Mouse (Mus musculus): ENCODE data around the gene Acox1. TPM values are rescaled to one million over a fixed set of nuclear protein-coding genes. Genes with fewer than 3 reads are reported as not detected.

The Acox1 gene
- polyA plus RNA-seq, 1 experiment from 2014 or later = 61.7 TPM

DNA sequence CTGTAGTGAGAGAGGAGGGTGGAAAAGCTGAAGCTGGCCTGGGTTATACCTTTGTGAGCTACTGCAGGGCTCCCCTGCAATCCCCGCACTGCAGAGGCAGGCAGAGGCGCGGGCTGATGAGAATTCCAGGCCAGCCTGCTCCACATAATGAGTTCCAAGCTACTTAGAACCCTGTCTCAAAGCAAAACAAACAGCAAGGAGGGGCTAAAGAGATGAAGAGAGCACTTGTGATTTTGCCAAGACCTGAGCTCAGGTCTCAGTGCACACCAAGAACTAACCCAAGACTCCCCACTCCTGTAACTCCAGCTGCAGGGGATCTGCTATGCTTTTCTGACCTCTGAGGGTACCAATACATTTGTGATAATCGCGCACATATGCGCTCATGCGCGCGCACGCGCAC, 12.5 kb downstream of the Acox1 start:
- no peak overlapping the region for H3K4me3 ChIP-seq (replicated peaks)
- no peak for ATAC-seq (ENCODE audit: low FRiP score)
- peaks cover 68% of the 10 kb centered on the region for H3K36me3 ChIP-seq
- peak overlapping the region; percentile 48; the same call in 1 of the 2 replicates for H3K27ac ChIP-seq (replicated peaks)
- no peak overlapping the region for H3K4me2 ChIP-seq
- H3K9ac ChIP-seq (replicated peaks) = no peak overlapping the region; the same call in 1 of the 2 replicates
- no peaks in the 10 kb centered on the region for H3K9me3 ChIP-seq (replicated peaks)
- H3K27me3 ChIP-seq (replicated peaks) = no peaks in the 10 kb centered on the region
- H3K4me1 ChIP-seq = peaks cover 16% of the 10 kb centered on the region
- WGBS = 90% methylated on average over 11 of the region's 11 CpGs

DNA sequence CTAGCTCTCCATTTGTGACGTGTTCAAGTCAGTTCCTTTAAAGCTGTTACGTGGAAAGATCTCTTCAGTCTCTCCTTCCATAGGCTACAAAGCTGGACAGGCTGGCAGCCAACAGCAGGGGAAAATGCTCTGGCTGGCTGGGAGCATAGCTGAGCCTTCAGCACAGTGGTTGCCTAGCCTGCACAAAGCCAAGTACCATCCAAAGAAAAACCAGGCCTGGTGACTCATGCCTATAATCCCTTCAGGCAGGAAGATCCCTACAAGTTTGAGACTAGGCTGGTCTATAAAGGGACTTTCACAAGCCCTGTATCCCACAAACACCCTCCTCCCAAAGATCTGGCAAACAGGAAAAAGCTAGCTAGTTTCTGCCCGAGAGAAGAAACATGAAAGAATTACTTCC, 13.0 kb downstream of the Acox1 start:
- H3K27me3 ChIP-seq (replicated peaks) = no peaks in the 10 kb centered on the region
- H3K4me2 ChIP-seq = no peak overlapping the region
- peaks cover 65% of the 10 kb centered on the region for H3K36me3 ChIP-seq
- no peak for ATAC-seq (ENCODE audit: low FRiP score)
- H3K4me3 ChIP-seq (replicated peaks) = no peak overlapping the region
- peak overlapping the region; percentile 48; the same call in 1 of the 2 replicates for H3K27ac ChIP-seq (replicated peaks)
- H3K9ac ChIP-seq (replicated peaks) = no peak overlapping the region
- no peaks in the 10 kb centered on the region for H3K9me3 ChIP-seq (replicated peaks)
- 80% methylated on average over 3 of the region's 3 CpGs for WGBS
- H3K4me1 ChIP-seq = peaks cover 16% of the 10 kb centered on the region

DNA sequence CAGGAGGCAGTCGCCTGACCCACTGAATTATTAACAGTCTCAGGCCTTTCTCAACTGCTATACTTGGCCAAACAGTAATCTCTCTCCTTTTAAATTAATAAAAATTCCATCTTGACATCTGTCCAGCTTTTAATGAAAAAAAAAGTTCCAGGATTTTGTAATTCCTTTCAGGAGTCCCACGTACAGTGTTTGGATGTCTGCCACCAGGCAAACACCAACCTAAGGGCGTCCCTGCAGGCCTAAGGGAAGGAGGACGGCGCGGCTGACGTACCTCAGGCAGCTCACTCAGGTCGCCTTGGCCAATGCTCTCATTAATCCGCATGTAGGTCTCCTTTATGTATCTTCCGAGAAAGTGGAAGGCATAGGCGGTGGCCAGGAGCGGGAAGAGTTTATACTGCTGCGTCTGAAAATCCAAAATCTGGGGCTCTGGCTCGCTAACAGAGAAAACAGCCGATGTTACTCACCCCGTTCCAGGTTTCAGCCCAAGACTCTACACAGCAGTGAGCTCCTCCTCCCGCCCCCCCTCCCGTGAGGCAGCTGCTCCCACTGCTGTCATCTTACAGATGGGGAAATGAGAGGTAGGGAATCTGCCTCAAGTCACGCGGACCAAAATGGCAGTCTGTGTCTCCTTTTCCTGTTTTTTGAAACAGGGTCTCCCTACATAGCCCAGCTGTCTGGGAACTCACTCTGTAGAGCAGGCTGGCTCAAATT, 20.3 kb downstream of the Acox1 start:
- H3K27me3 ChIP-seq (replicated peaks) = no peaks in the 10 kb centered on the region
- H3K36me3 ChIP-seq = peaks cover 88% of the 10 kb centered on the region
- H3K9me3 ChIP-seq (replicated peaks) = no peaks in the 10 kb centered on the region
- no peak overlapping the region for H3K9ac ChIP-seq (replicated peaks)
- ATAC-seq (ENCODE audit: low FRiP score) = no peak
- H3K27ac ChIP-seq (replicated peaks) = no peak overlapping the region
- H3K4me1 ChIP-seq = no peaks in the 10 kb centered on the region
- no peak overlapping the region for H3K4me3 ChIP-seq (replicated peaks)
- H3K4me2 ChIP-seq = no peak overlapping the region
- 91% methylated on average over 20 of the region's 20 CpGs for WGBS

DNA sequence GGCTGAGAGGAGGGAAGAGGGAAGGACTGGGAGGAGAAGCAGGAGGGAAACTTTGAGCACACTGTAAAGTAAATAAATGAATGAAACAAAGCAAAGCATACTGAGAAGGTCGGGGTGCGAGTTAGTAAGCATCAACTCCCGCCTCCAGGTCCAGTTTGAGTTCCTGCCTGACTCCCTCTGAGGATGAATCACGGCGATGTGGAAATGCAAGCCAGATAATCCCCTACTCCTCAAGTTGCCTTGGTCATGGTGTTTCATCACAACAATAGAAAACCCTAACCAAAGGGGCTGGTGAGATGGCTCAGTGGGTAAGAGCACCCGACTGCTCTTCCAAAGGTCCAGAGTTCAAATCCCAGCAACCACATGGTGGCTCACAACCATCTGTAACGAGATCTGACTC, 22.8 kb downstream of the Acox1 start:
- H3K27me3 ChIP-seq (replicated peaks) = no peaks in the 10 kb centered on the region
- no peaks in the 10 kb centered on the region for H3K9me3 ChIP-seq (replicated peaks)
- H3K27ac ChIP-seq (replicated peaks) = no peak overlapping the region
- 88% methylated on average over 7 of the region's 7 CpGs for WGBS
- peaks cover 91% of the 10 kb centered on the region for H3K36me3 ChIP-seq
- H3K4me2 ChIP-seq = no peak overlapping the region
- no peaks in the 10 kb centered on the region for H3K4me1 ChIP-seq
- H3K4me3 ChIP-seq (replicated peaks) = no peak overlapping the region
- ATAC-seq (ENCODE audit: low FRiP score) = no peak
- no peak overlapping the region for H3K9ac ChIP-seq (replicated peaks)

DNA sequence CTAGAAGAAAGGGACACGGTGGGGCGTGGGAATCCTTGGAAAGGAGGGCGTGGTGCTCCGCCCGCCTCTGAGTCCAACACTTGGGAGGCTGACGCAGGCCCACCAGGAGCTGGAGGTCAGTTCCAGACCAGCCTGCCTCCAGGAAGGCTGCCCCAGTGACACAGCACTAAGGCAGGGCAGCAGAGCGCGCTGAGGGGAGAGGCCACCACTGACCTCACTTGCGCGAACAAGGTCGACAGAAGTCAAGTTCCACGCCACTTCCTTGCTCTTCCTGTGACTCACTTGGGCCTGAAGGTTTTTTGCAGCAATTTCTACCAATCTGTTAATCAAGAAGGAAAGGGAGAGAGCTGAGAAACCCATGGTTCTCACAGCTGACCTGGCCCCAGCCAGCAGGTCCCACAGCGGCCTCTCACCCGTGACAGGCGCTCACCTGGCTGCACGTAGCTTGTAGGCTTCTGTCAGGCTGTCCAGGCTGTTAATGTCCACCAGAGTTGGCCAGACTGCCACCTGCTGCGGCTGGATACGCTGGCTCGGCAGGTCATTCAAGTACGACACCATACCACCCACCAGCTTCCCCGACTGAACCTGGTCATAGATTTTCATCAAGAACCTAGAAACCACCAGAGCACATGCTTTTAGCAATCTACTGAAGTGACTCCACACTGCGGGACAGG, 23.9 kb downstream of the Acox1 start:
- no peak overlapping the region for H3K4me2 ChIP-seq
- no peak overlapping the region for H3K9ac ChIP-seq (replicated peaks)
- H3K4me1 ChIP-seq = no peaks in the 10 kb centered on the region
- peaks cover 80% of the 10 kb centered on the region for H3K36me3 ChIP-seq
- no peak for ATAC-seq (ENCODE audit: low FRiP score)
- H3K4me3 ChIP-seq (replicated peaks) = no peak overlapping the region
- H3K27me3 ChIP-seq (replicated peaks) = no peaks in the 10 kb centered on the region
- no peaks in the 10 kb centered on the region for H3K9me3 ChIP-seq (replicated peaks)
- WGBS = 93% methylated on average over 22 of the region's 22 CpGs
- no peak overlapping the region for H3K27ac ChIP-seq (replicated peaks)

DNA sequence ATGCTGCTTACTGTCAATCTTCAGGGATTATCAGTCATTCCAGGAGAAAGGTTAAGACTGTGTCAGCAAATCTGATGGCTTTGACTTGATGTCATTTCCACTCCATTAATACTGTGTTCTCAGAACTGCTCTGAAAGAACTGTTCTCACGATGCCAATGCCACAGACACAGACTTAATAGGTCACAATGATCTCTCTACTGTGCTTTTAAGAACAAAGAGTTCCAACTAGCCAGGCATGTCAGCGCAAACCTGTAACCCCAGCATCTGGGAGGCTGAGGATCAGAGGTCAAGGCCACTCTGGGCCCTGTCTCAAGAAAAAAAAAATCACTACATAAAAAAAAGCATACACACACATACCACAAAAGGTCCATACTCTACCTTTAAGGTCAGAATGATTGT, 26.9 kb downstream of the Acox1 start:
- H3K9ac ChIP-seq (replicated peaks) = no peak overlapping the region

DNA sequence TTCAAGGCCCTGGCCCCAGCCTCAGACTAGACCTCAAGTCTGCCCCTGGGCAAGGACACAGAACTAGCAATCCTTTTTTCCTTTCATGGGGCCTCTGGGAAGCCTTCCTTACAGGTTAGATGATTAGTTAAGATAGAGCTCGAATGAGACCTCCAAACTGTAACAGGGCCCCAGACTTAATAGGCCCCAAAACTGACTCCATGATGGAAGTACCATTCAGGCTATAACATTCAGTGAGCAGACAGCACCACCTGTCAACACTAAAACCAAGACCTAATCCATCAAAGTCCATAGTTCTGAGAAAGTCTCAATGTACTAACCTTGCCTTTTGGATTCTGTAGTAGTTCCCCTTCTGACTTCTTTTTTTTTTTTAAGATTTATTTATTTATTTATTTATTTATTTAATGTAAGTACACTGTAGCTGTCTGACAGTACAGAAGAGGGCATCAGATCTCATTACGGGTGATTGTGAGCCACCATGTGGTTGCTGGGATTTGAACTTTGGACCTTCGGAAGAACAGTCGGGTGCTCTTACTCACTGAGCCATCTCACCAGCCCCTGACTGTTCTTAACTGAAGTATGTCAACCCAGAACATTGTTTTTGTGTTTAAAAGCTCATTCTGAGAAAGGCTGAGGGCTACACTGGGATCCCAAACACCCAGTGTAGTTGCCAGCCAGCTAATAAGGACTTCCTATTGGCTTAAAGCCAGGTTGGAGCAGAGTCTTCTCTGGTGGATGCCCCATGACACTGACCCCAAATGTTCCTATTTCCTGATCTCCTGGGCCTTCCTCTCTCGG, 28.6 kb downstream of the Acox1 start:
- Histone ChIP-seq H3K27ac (replicated peaks) (no peak overlapping the region), H3K4me3 (replicated peaks) (no peak overlapping the region), H3K27me3 (replicated peaks) (no peaks in the 10 kb centered on the region), H3K9me3 (replicated peaks) (no peaks in the 10 kb centered on the region), H3K9ac (replicated peaks) (no peak overlapping the region), H3K4me1 (peaks cover 24% of the 10 kb centered on the region), H3K36me3 (peaks cover 46% of the 10 kb centered on the region), H3K4me2 (no peak overlapping the region)
- ATAC-seq (ENCODE audit: low FRiP score) = no peak
- 92% methylated on average over 5 of the region's 5 CpGs for WGBS

More for the DNA sequence above, 26.9 kb downstream of the Acox1 start:
- no peaks in the 10 kb centered on the region for H3K9me3 ChIP-seq (replicated peaks)
- H3K4me3 ChIP-seq (replicated peaks) = no peak overlapping the region
- H3K27ac ChIP-seq (replicated peaks) = no peak overlapping the region
- peaks cover 54% of the 10 kb centered on the region for H3K36me3 ChIP-seq
- WGBS = 92% methylated on average over 2 of the region's 2 CpGs
- peaks cover 9% of the 10 kb centered on the region for H3K4me1 ChIP-seq
- no peaks in the 10 kb centered on the region for H3K27me3 ChIP-seq (replicated peaks)
- no peak overlapping the region for H3K4me2 ChIP-seq
- no peak for ATAC-seq (ENCODE audit: low FRiP score)

DNA sequence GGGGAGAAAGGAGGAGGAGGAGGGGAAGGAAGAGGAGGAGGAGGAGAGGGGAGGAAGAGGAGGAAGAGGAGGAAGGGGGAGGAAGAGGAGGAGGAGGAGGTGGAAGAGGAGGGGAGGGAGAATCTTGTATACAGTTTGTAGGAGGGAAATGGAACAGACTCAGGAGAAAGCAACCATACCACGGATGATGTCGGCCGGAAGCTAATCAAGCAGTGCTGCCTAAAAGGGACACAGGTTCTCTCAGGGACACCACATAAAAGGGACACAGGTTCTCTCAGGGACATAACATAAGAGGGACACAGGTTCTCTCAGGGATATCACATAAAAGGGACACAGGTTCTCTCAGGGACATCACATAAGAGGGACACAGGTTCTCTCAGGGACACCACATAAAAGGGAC, 29.6 kb downstream of the Acox1 start:
- Histone ChIP-seq H3K9me3 (replicated peaks) (no peaks in the 10 kb centered on the region), H3K36me3 (peaks cover 40% of the 10 kb centered on the region), H3K4me3 (replicated peaks) (no peak overlapping the region), H3K27me3 (replicated peaks) (no peaks in the 10 kb centered on the region), H3K9ac (replicated peaks) (no peak overlapping the region), H3K27ac (replicated peaks) (no peak overlapping the region), H3K4me1 (peaks cover 24% of the 10 kb centered on the region), H3K4me2 (no peak overlapping the region)
- 82% methylated on average over 3 of the region's 3 CpGs for WGBS
- ATAC-seq (ENCODE audit: low FRiP score) = no peak

DNA sequence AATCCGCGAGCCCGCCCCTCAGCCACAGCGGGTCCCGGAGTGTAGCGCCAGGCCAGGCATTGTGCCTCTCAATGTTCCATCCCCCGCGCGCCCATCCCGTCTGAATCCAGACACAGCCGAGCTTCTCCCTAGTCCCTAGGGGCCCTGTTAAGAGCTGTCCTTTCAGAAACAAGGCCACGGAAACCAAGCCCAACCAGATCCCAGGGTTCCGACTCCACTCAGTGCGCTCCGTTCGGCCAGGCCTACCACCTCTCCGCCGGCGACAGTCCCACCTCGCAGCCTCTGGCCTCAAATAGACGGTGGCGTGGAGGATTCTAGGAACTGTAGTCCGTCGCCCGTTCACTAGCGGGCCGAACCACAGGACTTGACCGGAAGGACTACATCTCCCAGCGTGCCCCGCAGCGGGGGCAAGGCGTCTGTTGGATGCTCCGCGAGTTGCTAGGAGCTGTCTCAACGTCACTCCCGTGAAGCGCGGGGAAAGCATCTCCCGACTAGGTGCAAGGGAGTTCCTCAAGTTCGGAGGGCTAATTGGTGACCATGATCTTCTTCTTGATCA, 30.9 kb downstream of the Acox1 start, which contains the start of gene Fbf1:
Gene Fbf1 (minus strand): TSS at position 283 of the 556 bp plus-strand sequence.
- Histone ChIP-seq H3K27ac (replicated peaks) (peak within 1 kb of the TSS; percentile 93), H3K4me3 (replicated peaks) (peak within 1 kb of the TSS; percentile 71), H3K9me3 (replicated peaks) (no peaks in the 10 kb centered on the region), H3K27me3 (replicated peaks) (no peaks in the 10 kb centered on the region), H3K36me3 (peaks cover 34% of the 10 kb centered on the region), H3K4me2 (peak within 1 kb of the TSS; percentile 76), H3K9ac (replicated peaks) (peak within 1 kb of the TSS; percentile 69), H3K4me1 (peaks cover 33% of the 10 kb centered on the region)
- ATAC-seq (ENCODE audit: low FRiP score) = peak; percentile 97
- WGBS = under 1% methylated on average over 40 of the region's 40 CpGs

DNA sequence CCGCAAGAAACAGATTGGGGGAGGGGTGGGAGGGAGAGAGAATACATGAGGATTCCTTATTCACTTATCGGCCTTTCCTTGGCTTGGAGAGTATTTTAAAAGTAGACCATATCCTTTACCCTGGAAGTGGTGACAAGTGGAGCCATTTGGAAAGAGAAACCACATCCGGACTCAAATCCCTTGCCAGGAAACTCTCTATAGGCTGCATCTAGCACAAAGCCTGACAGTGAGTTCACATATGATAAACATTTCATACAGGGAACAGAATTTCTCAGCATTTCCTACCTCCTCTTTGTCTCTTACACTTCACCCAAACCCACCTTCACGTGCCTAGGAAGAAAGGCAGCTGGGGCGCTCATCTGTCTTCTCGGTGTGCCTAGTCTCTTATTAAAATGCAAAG, 31.6 kb downstream of the Acox1 start:
- Histone ChIP-seq H3K4me1 (peaks cover 41% of the 10 kb centered on the region), H3K27me3 (replicated peaks) (no peaks in the 10 kb centered on the region), H3K27ac (replicated peaks) (peak overlapping the region; percentile 93), H3K4me2 (peak overlapping the region; percentile 76), H3K36me3 (peaks cover 28% of the 10 kb centered on the region), H3K4me3 (replicated peaks) (peak overlapping the region; percentile 71), H3K9ac (replicated peaks) (peak overlapping the region; percentile 69), H3K9me3 (replicated peaks) (no peaks in the 10 kb centered on the region)
- ATAC-seq (ENCODE audit: low FRiP score) = no peak
- 4% methylated on average over 6 of the region's 6 CpGs for WGBS

DNA sequence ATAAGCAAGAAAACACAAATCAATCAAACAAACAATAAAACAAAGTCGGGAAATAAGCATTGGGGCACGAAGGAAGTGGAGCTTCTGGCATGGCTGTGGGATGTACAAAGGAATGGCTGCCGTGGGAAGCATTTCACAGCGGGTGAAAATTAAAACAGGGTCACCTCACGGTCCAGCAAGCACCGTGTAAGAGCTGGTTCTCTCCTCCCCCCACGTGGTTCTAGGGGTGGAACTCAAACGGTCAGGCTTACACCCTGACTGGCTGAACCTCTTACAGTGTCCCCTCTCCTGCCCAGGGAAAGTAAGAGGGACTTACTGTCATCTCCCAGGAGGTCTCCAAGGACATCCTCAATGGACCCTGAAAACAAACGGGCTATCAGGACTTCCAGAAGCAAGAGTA, 35.8 kb downstream of the Acox1 start:
- Histone ChIP-seq H3K9me3 (replicated peaks) (no peaks in the 10 kb centered on the region), H3K9ac (replicated peaks) (no peak overlapping the region), H3K36me3 (peaks cover 45% of the 10 kb centered on the region), H3K4me3 (replicated peaks) (no peak overlapping the region), H3K27ac (replicated peaks) (no peak overlapping the region), H3K4me2 (0 out of 2 replicates have a peak overlapping the region, but pooled peaks have one; percentile 11), H3K27me3 (replicated peaks) (no peaks in the 10 kb centered on the region), H3K4me1 (peaks cover 39% of the 10 kb centered on the region)
- 11% methylated on average over 9 of the region's 9 CpGs for WGBS
- ATAC-seq (ENCODE audit: low FRiP score) = no peak
